Mouse (Mus musculus) gastrocnemius, postnatal 10 days (tissue): ENCODE data around the gene Itih3. TPM values are rescaled to one million over a fixed set of nuclear protein-coding genes. Genes with fewer than 3 reads are reported as not detected.

Experiments
- DNase-seq: peaks from one replicate; pipeline ENCODE4 v3.0.0; 2021; ENCODE audit warnings: mixed read lengths
- total RNA-seq, 2 experiments: library from RNA; stranded (reverse); gene quantifications; 2 replicates each; pipeline ENCODE4 v1.2.3; 2021

Itih3 gene
- total RNA-seq, 2 experiments from 2014 or later = 0.28 to 0.93 TPM

GRCm38 (mm10) chr14:30902628-30903027 lies 20.9 kb downstream of the Itih3 start:
- no peak for DNase-seq

GRCm38 (mm10) chr14:30899972-30900371 lies 23.6 kb downstream of the Itih3 start:
- DNase-seq = no peak

- peak; percentile 44 for DNase-seq
Measured at GRCm38 (mm10) chr14:30888271-30888732, 35.3 kb downstream of the Itih3 start.

- DNase-seq = no peak
Measured at GRCm38 (mm10) chr14:30886204-30886603, 37.4 kb downstream of the Itih3 start, which contains the start of gene Itih4. Gene Itih4, plus strand, starts transcription at chr14:30886476.

GRCm38 (mm10) chr14:30885298-30885697 lies 38.3 kb downstream of the Itih3 start:
- no peak for DNase-seq

DNA sequence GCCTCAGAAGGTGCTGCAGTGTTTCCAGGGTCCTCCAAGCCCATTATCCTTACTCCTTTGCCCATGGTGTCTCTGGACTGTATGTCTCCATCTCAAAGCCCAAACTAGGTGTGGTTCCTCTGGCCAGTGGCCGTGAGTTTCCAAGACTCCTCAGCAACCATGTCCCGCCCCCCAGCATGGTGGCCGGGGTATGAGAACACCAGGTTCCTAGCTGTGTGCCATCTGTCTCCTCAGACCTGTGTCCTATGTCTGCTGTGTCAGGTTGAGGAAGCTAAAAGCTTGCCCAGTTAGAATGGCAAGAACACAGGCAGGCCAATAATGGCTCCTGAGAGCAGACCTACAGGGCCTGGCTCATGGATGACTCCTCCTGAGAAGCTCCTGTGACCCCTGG lies 41.8 kb downstream of the Itih3 start:
- no peak for DNase-seq

DNA sequence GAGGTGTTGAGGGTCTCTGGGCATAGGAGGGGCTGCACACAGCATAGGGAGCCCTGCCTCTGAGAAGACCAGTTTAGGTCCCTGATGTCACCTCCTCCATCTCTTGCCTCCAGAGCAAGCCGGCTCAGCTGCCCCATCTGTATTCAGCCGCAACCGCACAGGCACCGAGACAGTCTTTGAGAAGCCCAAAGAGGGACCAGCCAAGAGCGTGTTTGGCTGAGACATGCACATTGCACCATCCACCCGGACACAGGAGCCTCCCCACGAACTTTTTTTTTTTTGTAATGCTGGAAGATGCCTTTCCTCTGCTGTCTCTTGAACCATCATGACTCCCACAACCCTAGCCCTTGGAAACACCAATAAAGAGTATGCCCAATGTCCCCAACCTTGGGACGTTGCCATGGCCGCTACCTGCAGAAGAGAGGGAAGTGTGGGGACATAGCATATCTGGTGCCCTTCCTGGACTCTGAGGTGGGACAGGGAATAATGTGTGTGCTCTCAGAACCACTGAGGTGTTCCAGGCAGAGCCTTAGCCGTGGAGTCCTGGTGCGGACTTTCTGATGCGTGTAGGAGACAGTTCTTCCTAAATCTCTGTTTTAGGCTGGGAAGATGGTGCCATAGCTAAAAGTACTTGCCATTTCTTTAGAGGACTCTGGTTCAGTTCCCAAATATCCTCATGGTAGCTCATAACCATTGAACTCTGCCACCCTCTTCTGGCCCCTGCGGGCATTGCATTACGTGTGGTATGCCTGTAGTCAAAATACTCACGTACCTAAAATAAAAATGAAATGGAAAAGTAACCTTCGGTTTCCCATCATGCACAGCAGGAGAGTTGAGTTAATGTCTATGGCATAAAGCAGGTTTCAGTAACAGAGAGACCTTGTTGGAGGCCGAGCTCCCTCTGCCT lies 42.5 kb downstream of the Itih3 start:
- DNase-seq = peak; percentile 77

- DNase-seq = no peak
Measured at GRCm38 (mm10) chr14:30880251-30880650, 43.3 kb downstream of the Itih3 start.

DNA sequence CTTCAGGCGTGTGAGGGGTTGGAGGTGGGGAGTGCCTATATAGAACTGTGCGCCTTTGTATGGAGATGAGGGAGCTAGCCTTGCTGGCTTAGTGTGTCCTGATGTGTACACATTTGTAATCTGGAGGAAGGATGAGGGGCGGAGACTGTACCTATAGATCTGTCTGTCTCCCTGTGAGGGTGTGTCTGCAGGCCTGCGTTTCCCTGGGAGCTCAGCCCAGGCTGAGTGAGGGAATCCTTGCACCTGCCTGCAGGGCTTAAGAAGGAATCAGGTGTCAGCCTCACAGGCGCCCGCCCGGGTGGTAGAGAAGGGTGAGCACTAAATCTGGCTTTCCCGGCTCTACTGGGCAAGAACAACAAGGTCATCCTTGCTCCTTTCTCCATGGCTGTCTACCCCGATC lies 43.8 kb downstream of the Itih3 start:
- peak; percentile 46 for DNase-seq

DNA sequence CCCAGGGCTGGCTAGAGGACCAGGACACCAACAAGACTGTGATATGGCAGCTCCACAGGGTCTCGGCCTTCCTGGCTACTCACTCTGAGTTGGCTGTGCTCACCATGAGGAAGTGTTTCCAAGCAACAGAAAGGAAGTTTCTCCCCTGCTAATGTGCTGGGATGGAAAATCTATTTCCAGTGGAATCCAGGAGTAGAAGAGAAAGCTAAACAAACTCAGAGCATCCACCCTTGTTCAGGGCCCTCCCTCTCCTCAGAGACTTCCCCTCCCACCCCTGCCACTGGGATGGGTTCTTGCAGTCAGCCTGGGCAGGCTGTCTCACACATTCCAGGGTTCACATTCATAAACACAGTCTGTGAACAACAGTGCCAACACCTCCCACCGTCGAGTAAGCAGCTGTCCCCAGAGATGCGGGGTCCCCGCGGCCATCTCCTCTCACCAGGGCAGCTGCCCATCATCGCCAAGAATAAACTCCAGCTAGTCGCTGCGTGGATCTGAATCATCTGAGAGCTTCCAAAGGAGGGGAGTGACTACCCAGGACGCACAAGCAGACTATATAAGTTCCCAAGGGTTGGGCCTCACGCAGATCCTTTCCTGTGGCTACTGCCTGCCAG lies 44.5 kb downstream of the Itih3 start, which contains the start of gene Mustn1:
Gene Mustn1 (plus strand): TSS at position 243 of the 614 bp plus-strand sequence.
- DNase-seq = peak; percentile 40

DNA sequence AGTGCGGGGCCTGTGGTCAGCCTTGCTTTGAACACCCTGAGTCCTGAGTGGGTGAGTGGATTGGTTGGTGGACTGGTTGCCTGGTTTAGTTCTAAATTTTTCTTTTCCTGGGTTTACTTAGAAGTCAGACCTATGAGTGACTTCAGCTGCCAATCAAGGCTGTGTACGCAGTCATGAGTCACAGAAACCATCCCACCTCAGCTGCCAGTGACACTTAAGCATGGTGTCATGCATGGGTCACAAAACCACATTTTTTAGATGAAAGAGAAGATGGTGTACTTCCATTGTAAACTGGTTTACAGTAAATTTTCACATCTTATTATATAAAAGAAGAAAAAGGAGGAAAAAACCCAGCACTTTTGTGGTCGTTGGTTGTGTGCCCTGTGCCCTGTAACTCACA lies 45.7 kb downstream of the Itih3 start:
- DNase-seq = no peak

GRCm38 (mm10) chr14:30876451-30876850 lies 47.1 kb downstream of the Itih3 start:
- DNase-seq = no peak

GRCm38 (mm10) chr14:30875955-30876354 lies 47.6 kb downstream of the Itih3 start:
- DNase-seq = no peak

DNA sequence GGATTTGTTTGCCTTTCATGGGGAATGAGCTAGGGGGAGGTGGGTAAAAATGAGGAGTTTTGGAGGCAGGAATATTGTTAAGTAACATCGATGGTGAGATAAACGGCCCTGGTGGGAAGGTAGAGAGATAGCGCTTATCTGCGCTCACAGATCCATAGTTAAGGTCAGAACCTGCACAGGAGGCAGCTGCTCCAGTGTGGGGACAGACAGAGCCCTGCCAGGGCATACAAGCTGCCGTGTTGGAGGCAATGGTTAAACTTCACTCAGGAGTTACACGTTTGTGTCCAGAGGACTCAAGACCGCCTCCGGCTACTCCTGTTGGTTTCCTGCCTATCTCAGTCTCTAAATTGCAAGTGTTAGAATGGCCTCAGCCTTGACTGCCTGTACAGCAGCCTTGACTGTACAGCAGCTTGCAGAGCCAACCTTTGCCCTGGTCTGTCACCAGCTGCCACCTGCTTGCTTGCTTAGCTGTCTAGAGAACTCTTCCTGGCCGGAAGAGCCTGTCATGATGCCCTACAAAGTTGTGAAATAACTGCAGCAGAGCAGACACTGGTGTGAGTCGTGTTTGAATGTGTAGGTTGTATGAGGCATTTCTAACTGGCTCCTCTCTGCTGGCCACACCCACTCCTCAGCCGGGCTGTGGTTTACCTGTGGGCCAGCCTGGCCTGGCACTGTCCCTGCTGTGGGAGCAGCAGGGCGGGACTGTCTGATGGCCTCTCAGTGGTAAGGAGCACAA lies 48.3 kb downstream of the Itih3 start:
- no peak for DNase-seq

DNA sequence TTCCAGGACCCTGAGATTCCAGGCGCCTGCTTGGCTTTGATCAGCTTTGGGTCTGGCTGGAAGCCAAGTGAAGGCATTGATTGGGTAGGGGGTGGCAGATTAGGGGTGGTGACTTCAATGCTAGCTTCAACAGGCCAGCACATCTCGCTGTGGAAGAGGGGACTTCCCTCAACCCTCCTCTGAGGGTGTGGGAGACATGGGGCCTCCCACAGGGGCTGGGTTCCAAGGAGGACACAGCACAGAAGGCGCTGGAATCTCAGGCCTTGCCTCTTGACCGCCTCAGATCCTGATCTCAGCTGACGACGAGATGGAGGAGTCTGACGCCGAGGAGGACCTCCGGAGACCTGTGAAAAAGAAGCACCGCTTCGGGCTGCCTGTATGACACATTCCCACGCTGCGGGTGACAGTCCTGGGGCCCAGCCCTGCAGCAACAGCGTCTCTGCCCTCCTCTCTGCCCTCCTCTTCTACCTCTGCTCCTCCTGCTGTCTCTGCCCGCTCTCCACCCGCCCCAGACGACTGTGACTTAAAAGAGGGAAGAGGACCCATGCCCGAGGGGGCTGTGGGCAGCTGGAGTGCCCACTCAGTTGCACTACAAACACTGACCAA lies 49.4 kb downstream of the Itih3 start:
- no peak for DNase-seq

- DNase-seq = peak; percentile 28
Measured at GRCm38 (mm10) chr14:30870206-30871147, 53.1 kb downstream of the Itih3 start.

- DNase-seq = peak; percentile 26
Measured at GRCm38 (mm10) chr14:30869391-30869801, 54.2 kb downstream of the Itih3 start.

GRCm38 (mm10) chr14:30868826-30869225 lies 54.7 kb downstream of the Itih3 start:
- DNase-seq = no peak

GRCm38 (mm10) chr14:30867042-30867441 lies 56.5 kb downstream of the Itih3 start:
- DNase-seq = peak; percentile 86

DNA sequence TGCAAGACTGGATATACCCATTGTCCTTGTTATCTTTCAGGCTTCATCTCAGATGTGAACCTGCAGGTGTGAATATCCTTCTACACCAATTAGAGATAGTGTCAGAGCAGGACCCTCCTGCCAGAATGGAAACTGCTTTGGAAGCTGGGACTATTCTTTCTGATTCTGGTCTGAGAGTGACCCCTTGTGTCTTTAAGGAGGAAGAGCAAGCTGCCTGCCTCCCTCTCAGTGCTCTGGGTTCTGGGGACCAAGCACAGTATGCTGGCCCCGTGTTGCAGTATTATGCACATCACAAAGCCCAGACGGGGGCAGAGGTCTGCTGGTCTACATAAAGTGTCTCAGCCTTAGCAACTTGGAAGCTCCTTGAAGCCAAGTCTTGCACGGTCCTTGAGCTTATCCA lies 58.2 kb downstream of the Itih3 start:
- DNase-seq = no peak

DNA sequence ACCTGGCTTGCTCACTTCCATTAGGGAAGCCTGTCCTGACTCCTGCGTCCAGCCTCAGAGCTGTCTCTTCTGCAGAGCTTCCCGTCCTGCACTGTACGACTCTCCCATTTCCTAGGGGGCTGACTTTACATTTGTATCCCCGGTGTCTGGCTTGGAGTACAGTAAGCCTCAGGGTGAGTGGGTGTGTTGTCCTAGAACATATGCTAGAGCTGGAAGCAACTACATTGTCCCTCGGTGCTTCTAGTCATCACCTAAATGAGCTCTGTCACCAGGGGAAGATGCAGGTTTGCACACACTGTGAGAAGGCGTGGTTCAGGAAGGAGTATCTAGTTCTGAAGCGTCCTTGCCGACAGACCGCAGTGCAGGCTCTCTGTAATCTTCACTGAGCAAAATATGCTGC lies 61.2 kb downstream of the Itih3 start:
- DNase-seq = no peak
